Mouse (Mus musculus) heart, adult 2 months (tissue): ENCODE results near the gene Nav3. TPM values are rescaled to one million over a fixed set of nuclear protein-coding genes. Genes with fewer than 3 reads are reported as not detected.

Experiments
- DNase-seq, 2 experiments: peaks; one replicate each; pipeline ENCODE4 v3.0.0; 2021
- H3K27ac ChIP-seq: fragments of 200-600 bp; 2 replicates; pipeline ENCODE4 v1.8.1; 2022
- H3K27me3 ChIP-seq: fragments of 200-500 bp; 2 replicates; pipeline ENCODE4 v1.6.1; 2012; ENCODE audit warnings: mild to moderate bottlenecking, low read length, inconsistent platforms, mixed read lengths; ENCODE audit not compliant: control insufficient read depth, insufficient read depth
- H3K36me3 ChIP-seq: fragments of 200-500 bp; 2 replicates; pipeline ENCODE4 v1.6.1; 2012; ENCODE audit warnings: low read length, inconsistent platforms; ENCODE audit not compliant: control insufficient read depth, insufficient read depth
- H3K4me1 ChIP-seq: fragments of 200-500 bp; 2 replicates; pipeline ENCODE4 v1.6.1; 2011; ENCODE audit warnings: low read length; ENCODE audit not compliant: control insufficient read depth, insufficient read depth
- H3K4me3 ChIP-seq: fragments of 200-600 bp; 2 replicates; pipeline ENCODE4 v1.8.1; 2022
- H3K79me2 ChIP-seq: fragments of 200-500 bp; replicated peaks from 2 replicates; pipeline ENCODE4 v1.6.1; 2012; ENCODE audit warnings: mild to moderate bottlenecking, inconsistent platforms, low read length, moderate library complexity, mixed read lengths; ENCODE audit not compliant: control insufficient read depth, insufficient read depth
- H3K9ac ChIP-seq: fragments of 200-500 bp; 2 replicates; pipeline ENCODE4 v1.6.1; 2012; ENCODE audit warnings: low read depth, mild to moderate bottlenecking, control low read depth, inconsistent platforms, low read length, mixed read lengths
- CTCF ChIP-seq: fragments of 200-600 bp; IDR thresholded peaks from 2 replicates; pipeline ENCODE4 v1.8.1; 2022; ENCODE audit warnings: antibody characterized with exemption, mild to moderate bottlenecking, moderate library complexity
- EP300 ChIP-seq: fragments of 200-500 bp; IDR thresholded peaks from 2 replicates; pipeline ENCODE4 v1.6.1; 2011; ENCODE audit warnings: low read depth, low read length, control low read depth; ENCODE audit not compliant: insufficient read depth
- POLR2A ChIP-seq: fragments of 200-500 bp; IDR thresholded peaks from 2 replicates; pipeline ENCODE4 v1.6.1; 2011; ENCODE audit warnings: mild to moderate bottlenecking, low read depth, low read length, control low read depth; ENCODE audit not compliant: insufficient read depth
- WGBS: fragments of 180-500 bp; shearing (Covaris S2); methylation state at CpG from one replicate; pipeline ENCODE4 v1.1.7; 2018; 5-methylcytosine and 5-hydroxymethylcytosine counted together
- intact Hi-C: fragments of 180-260 bp; cut with DNase I; formaldehyde crosslinking; loops from one replicate; pipeline ENCODE4 v1.15.1; 2025
- polyA plus RNA-seq: library from polyadenylated mRNA; depleted of rRNA; stranded (reverse); fragments of >200 nt; gene quantifications from 2 replicates; pipeline ENCODE4 v1.2.3, GENCODE M21; 2012
- total RNA-seq, 2 experiments: library from RNA; stranded (reverse); gene quantifications; 2 replicates each; pipeline ENCODE4 v1.2.3; 2021

The Nav3 gene
- total and polyA plus RNA-seq, 3 experiments = 1.1 to 3.6 (median 2.0) TPM

DNA sequence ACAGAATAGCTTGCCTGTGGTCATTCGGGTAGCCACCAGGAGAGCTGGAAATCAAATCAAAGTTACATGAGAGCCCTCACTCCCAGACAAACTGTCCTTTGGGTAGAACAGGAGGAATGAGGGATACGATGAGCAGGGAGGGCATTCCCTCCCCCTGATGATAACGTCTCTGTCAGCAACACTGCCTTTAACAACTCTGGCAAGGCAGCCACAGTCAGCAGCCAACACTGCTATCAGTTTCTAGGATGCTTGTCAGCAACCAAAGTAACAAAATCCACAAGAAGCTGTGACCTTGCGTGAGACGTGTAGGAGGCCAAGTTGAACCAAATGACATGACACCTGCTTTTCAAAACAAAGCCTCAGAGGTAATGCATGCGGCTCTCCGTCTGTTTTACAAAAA is 103.9 kb downstream of the Nav3 start:
- DNase-seq = peak in 1 of 2 experiments; percentile 15
- Histone ChIP-seq H3K27me3 (no peaks in the 10 kb centered on the region), H3K4me3 (no peak overlapping the region), H3K36me3 (no peaks in the 10 kb centered on the region), H3K4me1 (no peaks in the 10 kb centered on the region), H3K27ac (no peak overlapping the region), H3K79me2 (no peaks in the 10 kb centered on the region), H3K9ac (no peak overlapping the region)
- no peak for TF ChIP-seq EP300
- no peak for TF ChIP-seq CTCF
- no peak for TF ChIP-seq POLR2A
- 32% methylated on average over 7 of the region's 7 CpGs for WGBS
- intact Hi-C loops = no loop called here

DNA sequence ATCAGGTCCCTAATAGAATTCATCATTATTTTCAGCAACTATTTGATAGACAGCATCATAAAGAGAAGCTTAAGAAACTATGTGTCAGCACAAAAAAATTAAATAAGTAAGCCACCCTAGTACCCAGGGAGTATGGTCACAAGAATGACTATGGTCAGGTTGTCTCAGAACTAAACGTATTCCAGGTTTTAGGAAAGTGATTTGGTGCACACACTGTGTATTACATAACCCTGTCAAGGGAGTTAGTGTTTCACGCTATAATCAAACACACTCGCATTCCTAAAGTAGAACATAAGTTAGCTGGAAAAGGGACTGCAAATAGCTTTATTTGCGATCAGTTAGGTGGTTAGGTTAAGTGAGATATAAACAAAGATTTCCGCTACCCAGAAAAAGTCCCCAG is 126.0 kb downstream of the Nav3 start:
- H3K9ac ChIP-seq = no peak overlapping the region
- 76% methylated on average over 5 of the region's 5 CpGs for WGBS
- no peaks in the 10 kb centered on the region for H3K4me1 ChIP-seq
- no peak for TF ChIP-seq CTCF
- no peak for TF ChIP-seq EP300
- TF ChIP-seq POLR2A = no peak
- intact Hi-C loops = no loop called here
- H3K27me3 ChIP-seq = no peaks in the 10 kb centered on the region
- no peaks in the 10 kb centered on the region for H3K79me2 ChIP-seq
- no peak overlapping the region for H3K27ac ChIP-seq
- DNase-seq = no peak
- no peaks in the 10 kb centered on the region for H3K36me3 ChIP-seq
- no peak overlapping the region for H3K4me3 ChIP-seq

DNA sequence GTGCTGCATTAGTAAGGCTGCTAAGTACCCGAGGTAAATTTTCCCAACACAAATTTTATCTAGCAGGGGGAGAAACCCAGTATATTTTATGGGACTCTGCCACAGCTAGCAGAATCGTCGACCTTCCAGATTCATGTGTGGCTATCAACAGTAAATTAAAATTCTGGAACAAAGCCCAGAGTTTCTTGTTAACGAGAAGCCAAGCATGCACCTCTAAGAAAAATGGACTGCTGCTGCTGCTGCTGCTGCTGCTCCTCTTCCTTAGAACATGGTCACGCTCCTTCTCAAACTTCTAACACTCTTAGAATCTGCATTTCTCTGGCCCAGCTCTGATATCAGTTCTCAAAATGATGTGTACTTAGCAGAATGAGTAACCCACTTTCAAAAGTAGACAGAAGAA is 126.4 kb downstream of the Nav3 start:
- no peaks in the 10 kb centered on the region for H3K36me3 ChIP-seq
- no peak overlapping the region for H3K9ac ChIP-seq
- H3K27ac ChIP-seq = no peak overlapping the region
- 36% methylated on average over 5 of the region's 5 CpGs for WGBS
- H3K4me3 ChIP-seq = no peak overlapping the region
- no peak for DNase-seq
- no peaks in the 10 kb centered on the region for H3K4me1 ChIP-seq
- TF ChIP-seq POLR2A = no peak
- TF ChIP-seq CTCF = no peak
- TF ChIP-seq EP300 = no peak
- H3K27me3 ChIP-seq = no peaks in the 10 kb centered on the region
- intact Hi-C loops = no loop called here
- H3K79me2 ChIP-seq = no peaks in the 10 kb centered on the region

DNA sequence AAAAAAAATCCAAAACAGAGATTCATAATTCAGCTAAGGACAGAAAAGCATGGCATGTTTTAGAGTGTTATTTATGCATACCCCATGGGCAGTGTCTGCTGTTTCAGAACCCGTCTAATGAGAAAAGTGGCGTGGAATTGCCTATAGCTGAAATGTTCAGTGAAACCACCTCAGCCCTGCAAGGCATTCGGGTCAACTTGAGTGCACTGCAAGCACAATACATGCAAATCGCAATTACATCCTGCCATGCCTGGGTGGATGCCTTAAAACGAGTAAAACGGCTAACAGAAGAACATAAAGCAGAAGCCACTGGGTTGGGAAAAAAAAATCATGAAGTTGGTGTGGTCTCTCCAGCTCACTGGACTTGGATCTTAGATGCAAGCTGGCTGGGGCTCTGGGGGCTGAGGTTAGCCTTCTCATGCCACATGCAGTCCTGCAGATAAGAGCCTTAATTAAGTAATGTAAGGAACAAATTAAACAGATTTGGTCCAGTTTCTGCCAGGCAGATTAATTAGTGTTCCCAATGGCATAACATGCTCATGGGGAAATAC is 133.8 kb downstream of the Nav3 start:
- Histone ChIP-seq H3K4me3 (no peak overlapping the region), H3K79me2 (no peaks in the 10 kb centered on the region), H3K9ac (no peak overlapping the region), H3K27me3 (no peaks in the 10 kb centered on the region), H3K27ac (no peak overlapping the region), H3K4me1 (no peaks in the 10 kb centered on the region), H3K36me3 (no peaks in the 10 kb centered on the region)
- TF ChIP-seq POLR2A (no peak), CTCF (no peak), EP300 (no peak)
- WGBS = 79% methylated on average over 6 of the region's 6 CpGs
- no peak for DNase-seq
- intact Hi-C loops = no loop called here

DNA sequence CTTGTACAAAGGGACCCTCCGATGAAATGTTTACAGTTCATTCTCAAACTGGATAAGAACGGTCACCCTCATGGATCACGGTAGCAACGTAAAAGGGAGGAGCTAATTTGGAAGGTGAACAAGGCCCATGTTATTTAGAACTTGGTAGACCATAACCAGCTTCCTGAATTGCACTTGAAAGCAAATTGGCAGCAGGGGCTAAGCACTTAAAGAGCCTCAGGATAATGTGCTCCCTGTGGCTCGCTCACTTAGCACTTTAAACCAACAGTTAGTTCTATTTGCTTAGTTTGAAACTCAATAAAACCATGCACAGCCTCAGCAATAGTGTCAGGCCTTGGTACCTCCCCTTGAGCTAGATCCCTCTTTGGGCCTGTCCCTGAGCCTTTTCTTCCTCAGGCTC is 138.7 kb downstream of the Nav3 start:
- H3K27ac ChIP-seq = no peak overlapping the region
- TF ChIP-seq CTCF (no peak), EP300 (no peak), POLR2A (no peak)
- intact Hi-C loops = no loop called here
- H3K27me3 ChIP-seq = no peaks in the 10 kb centered on the region
- H3K79me2 ChIP-seq = no peaks in the 10 kb centered on the region
- H3K9ac ChIP-seq = no peak overlapping the region
- no peak overlapping the region for H3K4me3 ChIP-seq
- 90% methylated on average over 5 of the region's 5 CpGs for WGBS
- DNase-seq = no peak
- H3K36me3 ChIP-seq = no peaks in the 10 kb centered on the region
- no peaks in the 10 kb centered on the region for H3K4me1 ChIP-seq

- Histone ChIP-seq H3K9ac (no peak overlapping the region), H3K4me3 (no peak overlapping the region), H3K4me1 (no peaks in the 10 kb centered on the region), H3K79me2 (no peaks in the 10 kb centered on the region), H3K27ac (no peak overlapping the region), H3K27me3 (no peaks in the 10 kb centered on the region), H3K36me3 (no peaks in the 10 kb centered on the region)
- WGBS = 83% methylated on average over 5 of the region's 5 CpGs
- DNase-seq = no peak
- intact Hi-C loops = no loop called here
- TF ChIP-seq POLR2A = no peak
- TF ChIP-seq EP300 = no peak
- no peak for TF ChIP-seq CTCF
Observed at GRCm38 (mm10) chr10:110314525-110314924, 141.5 kb downstream of the Nav3 start.

DNA sequence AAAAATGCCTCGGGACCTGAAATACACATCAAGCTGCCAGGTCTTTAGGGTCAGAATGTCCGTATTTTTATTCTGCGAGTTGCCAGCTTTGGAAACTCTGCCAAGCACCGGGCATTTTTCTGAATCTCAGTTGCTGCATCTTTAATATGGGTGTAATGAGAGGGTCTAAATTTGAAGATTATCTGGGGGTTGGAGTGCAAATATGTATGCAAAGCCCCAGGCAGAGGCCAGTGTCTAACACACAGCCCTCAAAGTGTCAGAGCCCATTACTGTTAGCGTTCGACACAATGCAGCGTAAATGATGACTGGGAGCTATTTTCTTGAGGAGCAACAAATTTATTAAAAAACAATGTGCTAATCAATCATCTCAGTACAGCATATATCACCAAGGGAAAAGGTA is 142.0 kb downstream of the Nav3 start:
- no peak for TF ChIP-seq POLR2A
- TF ChIP-seq CTCF = no peak
- TF ChIP-seq EP300 = no peak
- Histone ChIP-seq H3K4me3 (no peak overlapping the region), H3K79me2 (no peaks in the 10 kb centered on the region), H3K27ac (no peak overlapping the region), H3K27me3 (no peaks in the 10 kb centered on the region), H3K4me1 (no peaks in the 10 kb centered on the region), H3K9ac (no peak overlapping the region), H3K36me3 (no peaks in the 10 kb centered on the region)
- 95% methylated on average over 7 of the region's 7 CpGs for WGBS
- intact Hi-C loops = no loop called here
- DNase-seq = no peak
